Mouse (Mus musculus) heart, embryonic 13.5 days (tissue): ENCODE results near the gene Tln2. TPM values are rescaled to one million over a fixed set of nuclear protein-coding genes. Genes with fewer than 3 reads are reported as not detected.
"Not testable (repeated sequence)": the region's sequence is repeated elsewhere in the genome, so short reads cannot be mapped to it uniquely, and the experiment has no call there.

ENCODE experiments used
- ATAC-seq: fragments of 200-750 bp; cut with Nextera tagmentation; 2 replicates; pipeline ENCODE4 v1.8.0; 2017; ENCODE audit warnings: moderate TSS enrichment; ENCODE audit not compliant: insufficient number of reproducible peaks, low FRiP score, low TSS enrichment; ENCODE audit errors: extremely low read depth
- H3K27ac ChIP-seq: fragments of 300-500 bp; sonication (generic); replicated peaks from 2 replicates; pipeline ENCODE4 v1.5.1; 2015; ENCODE audit warnings: moderate library complexity, mild to moderate bottlenecking, inconsistent platforms
- H3K27me3 ChIP-seq: fragments of 300-500 bp; sonication (generic); replicated peaks from 2 replicates; pipeline ENCODE4 v1.6.1; 2015; ENCODE audit warnings: mild to moderate bottlenecking, inconsistent platforms
- H3K36me3 ChIP-seq: fragments of 300-500 bp; sonication (generic); 2 replicates; pipeline ENCODE4 v1.6.1; 2015; ENCODE audit warnings: mild to moderate bottlenecking, inconsistent platforms
- H3K4me1 ChIP-seq: fragments of 300-500 bp; sonication (generic); 2 replicates; pipeline ENCODE4 v1.6.1; 2015; ENCODE audit warnings: inconsistent platforms
- H3K4me2 ChIP-seq: fragments of 300-500 bp; sonication (generic); 2 replicates; pipeline ENCODE4 v1.6.1; 2015; ENCODE audit warnings: inconsistent platforms, mild to moderate bottlenecking, moderate library complexity
- H3K4me3 ChIP-seq: fragments of 300-500 bp; sonication (generic); 2 replicates; pipeline ENCODE4 v1.5.1; 2015; ENCODE audit warnings: moderate library complexity, mild to moderate bottlenecking, inconsistent platforms
- H3K9ac ChIP-seq: fragments of 300-500 bp; sonication (generic); 2 replicates; pipeline ENCODE4 v1.6.1; 2015; ENCODE audit warnings: inconsistent platforms, mild to moderate bottlenecking, moderate library complexity
- H3K9me3 ChIP-seq: fragments of 300-500 bp; sonication (generic); 2 replicates; pipeline ENCODE4 v1.6.1; 2016; ENCODE audit warnings: inconsistent platforms
- WGBS: fragments of 180-500 bp; shearing (Covaris S2); methylation state at CpG from one replicate; pipeline ENCODE4 v1.1.7; 2015; ENCODE audit warnings: mixed read lengths; 5-methylcytosine and 5-hydroxymethylcytosine counted together
- polyA plus RNA-seq: library from polyadenylated mRNA; unstranded; fragments of >200 nt; fragmentation: Nextera tagmentation; extraction: Ambion mirVana; gene quantifications from 2 replicates; pipeline ENCODE4 v1.2.1, GENCODE M21; 2015

The Tln2 gene
- polyA plus RNA-seq, 1 experiment from 2014 or later: 55.3 TPM

DNA sequence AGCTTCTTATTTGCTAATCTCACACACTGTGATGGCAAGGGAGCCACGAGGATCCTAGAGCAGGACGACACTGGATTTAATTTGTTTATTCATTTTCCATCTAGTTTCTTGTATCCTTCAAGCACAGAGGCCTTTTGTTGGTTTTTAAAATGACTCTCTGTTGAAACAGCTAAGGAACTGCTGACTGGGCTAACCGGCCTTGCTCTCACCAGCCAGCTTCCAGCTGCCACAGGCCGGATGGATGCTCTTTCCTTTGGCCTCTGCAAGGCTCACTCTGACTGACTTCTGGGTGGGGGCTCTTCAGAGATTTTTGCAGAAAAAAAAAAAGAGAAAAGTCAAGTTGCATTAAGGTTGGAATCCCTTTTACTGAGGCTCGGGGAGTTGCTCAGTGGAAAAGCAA is 258.7 kb downstream of the Tln2 start:
- Histone ChIP-seq H3K9ac (no peak overlapping the region), H3K4me1 (no peaks in the 10 kb centered on the region), H3K27ac (no peak overlapping the region), H3K9me3 (no peaks in the 10 kb centered on the region), H3K36me3 (peaks cover 53% of the 10 kb centered on the region), H3K4me2 (no peak overlapping the region), H3K27me3 (no peaks in the 10 kb centered on the region), H3K4me3 (no peak overlapping the region)
- no peak for ATAC-seq
- WGBS: 71% methylated on average over 5 of the region's 5 CpGs

- WGBS: 58% methylated on average over 3 of the region's 3 CpGs
- no peak overlapping the region for H3K9ac ChIP-seq
- H3K4me3 ChIP-seq: no peak overlapping the region
- no peaks in the 10 kb centered on the region for H3K27me3 ChIP-seq
- H3K4me2 ChIP-seq: no peak overlapping the region
- H3K4me1 ChIP-seq: no peaks in the 10 kb centered on the region
- ATAC-seq: no peak
- peaks cover 55% of the 10 kb centered on the region for H3K36me3 ChIP-seq
- H3K9me3 ChIP-seq: no peaks in the 10 kb centered on the region
- H3K27ac ChIP-seq: no peak overlapping the region
Observed at GRCm38 (mm10) chr9:67300346-67300745, 259.2 kb downstream of the Tln2 start.

DNA sequence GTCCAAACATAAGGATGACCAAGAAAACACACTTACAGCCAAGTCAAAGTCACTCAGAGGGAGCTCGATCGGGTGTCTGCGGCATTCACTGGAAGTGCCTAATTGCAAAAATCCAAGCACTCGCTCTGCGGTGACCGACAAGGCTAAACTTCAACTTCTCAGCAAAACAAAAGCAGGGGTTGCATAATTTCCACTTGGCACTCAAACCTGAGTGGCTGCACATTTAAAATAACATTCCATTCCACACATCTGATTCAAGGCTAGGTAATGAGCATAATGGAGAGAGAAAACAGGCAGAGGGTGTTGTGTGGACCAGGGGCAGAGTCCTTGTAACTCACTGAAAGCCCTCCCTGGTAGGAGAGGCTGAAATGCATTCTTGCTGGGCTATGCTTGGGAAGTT is 260.3 kb downstream of the Tln2 start:
- Histone ChIP-seq H3K27ac (no peak overlapping the region), H3K27me3 (no peaks in the 10 kb centered on the region), H3K36me3 (peaks cover 57% of the 10 kb centered on the region), H3K4me3 (no peak overlapping the region), H3K9me3 (no peaks in the 10 kb centered on the region), H3K4me2 (no peak overlapping the region), H3K9ac (0 out of 2 replicates have a peak overlapping the region, but pooled peaks have one; percentile 21), H3K4me1 (0 out of 2 replicates have a peak, but pooled peaks cover 1% of the 10 kb centered on the region)
- no peak for ATAC-seq
- WGBS: 85% methylated on average over 6 of the region's 6 CpGs

GRCm38 (mm10) chr9:67297236-67297889 is 262.1 kb downstream of the Tln2 start:
- Histone ChIP-seq H3K9ac (no peak overlapping the region), H3K27ac (no peak overlapping the region), H3K4me3 (no peak overlapping the region), H3K27me3 (no peaks in the 10 kb centered on the region), H3K4me1 (0 out of 2 replicates have a peak, but pooled peaks cover 8% of the 10 kb centered on the region), H3K36me3 (peaks cover 64% of the 10 kb centered on the region), H3K9me3 (no peaks in the 10 kb centered on the region), H3K4me2 (no peak overlapping the region)
- WGBS: 91% methylated on average over 6 of the region's 6 CpGs
- ATAC-seq: no peak

DNA sequence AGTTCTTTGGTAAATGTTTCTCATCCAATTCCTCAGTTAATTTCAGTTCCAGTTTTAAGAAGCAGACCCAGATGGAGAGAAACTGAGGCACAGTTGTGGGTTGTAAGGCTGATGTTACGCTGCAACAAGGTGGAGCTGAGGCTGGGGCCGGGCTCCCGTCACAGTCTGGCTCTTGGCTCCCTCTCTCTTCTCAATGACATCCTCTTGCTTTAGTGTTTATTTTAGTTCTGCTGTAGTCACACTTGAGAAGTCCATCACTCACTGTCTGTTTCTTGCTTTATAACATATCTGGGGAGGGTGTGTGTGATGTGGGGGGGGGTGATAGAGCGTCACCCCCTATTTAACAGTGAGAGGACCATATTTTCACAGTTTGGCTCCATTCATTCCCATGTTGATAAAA is 272.0 kb downstream of the Tln2 start:
- ATAC-seq: no peak
- Histone ChIP-seq H3K27ac (no peak overlapping the region), H3K36me3 (peaks cover 74% of the 10 kb centered on the region), H3K9me3 (no peaks in the 10 kb centered on the region), H3K9ac (no peak overlapping the region), H3K4me2 (no peak overlapping the region), H3K4me3 (no peak overlapping the region), H3K4me1 (no peaks in the 10 kb centered on the region), H3K27me3 (no peaks in the 10 kb centered on the region)
- 68% methylated on average over 4 of the region's 4 CpGs for WGBS

DNA sequence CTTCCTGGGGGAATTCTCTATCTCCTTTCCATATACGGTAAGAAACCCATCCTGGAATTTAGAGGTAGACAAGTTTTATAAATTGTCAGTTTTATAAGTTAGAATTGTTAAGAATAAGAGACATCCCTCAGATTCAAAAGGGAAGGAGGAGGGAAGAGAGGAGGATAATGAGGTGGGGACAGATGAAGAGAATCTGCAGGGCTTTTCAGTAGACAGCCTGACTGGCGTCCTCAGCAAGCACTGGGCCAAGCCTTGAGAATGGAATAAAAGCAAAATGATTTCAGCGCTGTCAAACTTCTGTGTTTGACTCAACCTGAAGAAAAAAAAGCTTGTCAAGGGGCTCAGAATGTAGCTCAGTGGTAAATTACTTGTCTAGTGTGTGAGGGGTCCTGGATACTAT is 272.7 kb downstream of the Tln2 start:
- 76% methylated on average over 3 of the region's 3 CpGs for WGBS

GRCm38 (mm10) chr9:67285544-67285943 is 274.0 kb downstream of the Tln2 start:
- Histone ChIP-seq H3K9ac (no peak overlapping the region), H3K27ac (no peak overlapping the region), H3K36me3 (peaks cover 60% of the 10 kb centered on the region), H3K9me3 (no peaks in the 10 kb centered on the region), H3K4me2 (no peak overlapping the region), H3K4me3 (no peak overlapping the region), H3K4me1 (no peaks in the 10 kb centered on the region), H3K27me3 (no peaks in the 10 kb centered on the region)
- WGBS: 66% methylated on average over 3 of the region's 3 CpGs
- ATAC-seq: no peak

More for the DNA sequence above, 272.7 kb downstream of the Tln2 start:
- Histone ChIP-seq H3K4me2 (no peak overlapping the region), H3K27me3 (no peaks in the 10 kb centered on the region), H3K4me1 (no peaks in the 10 kb centered on the region), H3K27ac (no peak overlapping the region), H3K9ac (no peak overlapping the region), H3K36me3 (peaks cover 69% of the 10 kb centered on the region), H3K4me3 (no peak overlapping the region), H3K9me3 (no peaks in the 10 kb centered on the region)
- ATAC-seq: no peak

- no peak overlapping the region for H3K4me3 ChIP-seq
- H3K4me2 ChIP-seq: no peak overlapping the region
- H3K9me3 ChIP-seq: no peaks in the 10 kb centered on the region
- ATAC-seq: no peak
- H3K27ac ChIP-seq: no peak overlapping the region
- H3K4me1 ChIP-seq: peaks cover 6% of the 10 kb centered on the region
- 83% methylated on average over 6 of the region's 6 CpGs for WGBS
- H3K9ac ChIP-seq: no peak overlapping the region
- peaks cover 40% of the 10 kb centered on the region for H3K36me3 ChIP-seq
- H3K27me3 ChIP-seq: no peaks in the 10 kb centered on the region
Observed at GRCm38 (mm10) chr9:67281812-67282211, 277.7 kb downstream of the Tln2 start.

GRCm38 (mm10) chr9:67280311-67280710 is 279.2 kb downstream of the Tln2 start:
- ATAC-seq, H3K27me3 ChIP-seq: not testable (repeated sequence)

DNA sequence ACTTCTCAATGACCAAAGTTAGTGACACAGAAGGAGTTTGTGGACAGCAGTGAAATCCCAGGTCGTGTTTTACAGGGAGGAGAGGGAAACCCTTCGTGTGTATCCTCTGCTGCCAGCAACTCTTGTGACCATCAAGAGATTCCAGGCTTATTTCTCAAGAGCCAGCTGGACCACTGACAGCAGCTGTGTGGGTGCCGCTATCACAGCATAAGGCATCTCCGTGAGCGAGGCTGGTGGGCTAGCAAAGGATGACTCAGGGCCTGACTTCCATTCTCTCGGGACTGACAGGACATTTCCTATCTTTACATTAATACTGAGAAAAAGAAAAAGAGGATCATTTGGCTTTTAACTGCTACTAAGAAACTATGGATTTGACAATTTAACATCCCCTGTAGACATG is 283.1 kb downstream of the Tln2 start:
- no peak for ATAC-seq
- WGBS: 77% methylated on average over 6 of the region's 6 CpGs
- peaks cover 58% of the 10 kb centered on the region for H3K36me3 ChIP-seq
- H3K4me2 ChIP-seq: no peak overlapping the region
- H3K4me3 ChIP-seq: no peak overlapping the region
- no peaks in the 10 kb centered on the region for H3K27me3 ChIP-seq
- peaks cover 13% of the 10 kb centered on the region for H3K4me1 ChIP-seq
- no peak overlapping the region for H3K9ac ChIP-seq
- no peaks in the 10 kb centered on the region for H3K9me3 ChIP-seq
- H3K27ac ChIP-seq: no peak overlapping the region

More at GRCm38 (mm10) chr9:67280311-67280710, 279.2 kb downstream of the Tln2 start:
- H3K4me1 ChIP-seq, H3K9me3 ChIP-seq, H3K4me2 ChIP-seq, H3K27ac ChIP-seq, H3K4me3 ChIP-seq, H3K9ac ChIP-seq: not testable (repeated sequence)
- H3K36me3 ChIP-seq: peaks cover 40% of the 10 kb centered on the region

DNA sequence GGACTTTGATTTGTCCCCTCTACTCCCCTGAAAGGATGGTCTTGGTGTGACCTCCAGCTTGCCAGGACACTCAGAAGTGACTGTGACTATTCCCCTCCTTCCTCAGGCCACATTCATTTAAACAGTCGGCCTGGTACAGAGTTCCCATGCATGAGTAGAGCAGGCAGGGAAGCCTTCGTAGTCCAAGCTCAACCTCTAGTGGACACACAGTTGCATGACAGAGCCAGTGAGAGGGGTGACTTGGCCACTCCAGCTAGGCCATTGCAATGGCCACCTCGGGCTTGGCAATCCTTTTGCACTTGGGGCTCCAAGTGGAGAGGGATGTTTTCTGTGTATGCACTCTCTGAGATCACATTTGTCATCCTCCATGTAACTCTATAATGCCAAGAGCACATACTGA is 285.2 kb downstream of the Tln2 start:
- Histone ChIP-seq H3K4me1 (peaks cover 28% of the 10 kb centered on the region), H3K9me3 (no peaks in the 10 kb centered on the region), H3K27ac (no peak overlapping the region), H3K27me3 (no peaks in the 10 kb centered on the region), H3K9ac (no peak overlapping the region), H3K4me2 (no peak overlapping the region), H3K4me3 (no peak overlapping the region), H3K36me3 (peaks cover 58% of the 10 kb centered on the region)
- ATAC-seq: no peak
- 38% methylated on average over 3 of the region's 3 CpGs for WGBS

GRCm38 (mm10) chr9:67273362-67273761 is 286.1 kb downstream of the Tln2 start:
- Histone ChIP-seq H3K27ac (no peak overlapping the region), H3K27me3 (no peaks in the 10 kb centered on the region), H3K4me3 (no peak overlapping the region), H3K9ac (no peak overlapping the region), H3K36me3 (peaks cover 58% of the 10 kb centered on the region), H3K4me1 (peaks cover 37% of the 10 kb centered on the region), H3K4me2 (no peak overlapping the region), H3K9me3 (no peaks in the 10 kb centered on the region)
- ATAC-seq: no peak
